Mouse (Mus musculus) midbrain, postnatal 0 days (tissue): Measurements from ENCODE around the gene Cmtm6. TPM values are rescaled to one million over a fixed set of nuclear protein-coding genes. Genes with fewer than 3 reads are reported as not detected.

Source experiments
- ATAC-seq: fragments of 200-750 bp; cut with Nextera tagmentation; 2 replicates; pipeline ENCODE4 v1.8.0; 2017; ENCODE audit warnings: moderate number of reproducible peaks, mild to moderate bottlenecking, moderate TSS enrichment, moderate library complexity; ENCODE audit not compliant: low FRiP score
- DNase-seq: peaks from one replicate; pipeline ENCODE4 v3.0.0-alpha.2; 2015; ENCODE audit warnings: low spot score
- H3K27ac ChIP-seq: fragments of 300-500 bp; sonication (generic); 2 replicates; pipeline ENCODE4 v1.5.1; 2014; ENCODE audit warnings: low read depth, mild to moderate bottlenecking, low read length, mixed read lengths
- H3K27me3 ChIP-seq: fragments of 300-500 bp; sonication (generic); 2 replicates; pipeline ENCODE4 v1.6.1; 2014; ENCODE audit warnings: low read length, control low read depth, mixed read lengths; ENCODE audit not compliant: insufficient read depth
- H3K36me3 ChIP-seq: fragments of 300-500 bp; sonication (generic); 2 replicates; pipeline ENCODE4 v1.6.1; 2014; ENCODE audit warnings: low read length, control low read depth, mixed read lengths; ENCODE audit not compliant: insufficient read depth
- H3K4me1 ChIP-seq: fragments of 300-500 bp; sonication (generic); 2 replicates; pipeline ENCODE4 v1.6.1; 2014; ENCODE audit warnings: mild to moderate bottlenecking, control low read depth, antibody characterized with exemption, low read length, mixed read lengths; ENCODE audit not compliant: insufficient read depth
- H3K4me2 ChIP-seq: fragments of 300-500 bp; sonication (generic); 2 replicates; pipeline ENCODE4 v1.6.1; 2014; ENCODE audit warnings: low read depth, mild to moderate bottlenecking, low read length, mixed read lengths; ENCODE audit not compliant: poor library complexity, severe bottlenecking
- H3K4me3 ChIP-seq: fragments of 300-500 bp; sonication (generic); 2 replicates; pipeline ENCODE4 v1.5.1; 2014; ENCODE audit warnings: low read depth, mild to moderate bottlenecking, low read length, moderate library complexity
- H3K9ac ChIP-seq: fragments of 300-500 bp; sonication (generic); replicated peaks from 2 replicates; pipeline ENCODE4 v1.6.1; 2014; ENCODE audit warnings: mild to moderate bottlenecking, low read length, moderate library complexity, mixed read lengths; ENCODE audit not compliant: poor library complexity, severe bottlenecking
- H3K9me3 ChIP-seq: fragments of 300-500 bp; sonication (generic); 2 replicates; pipeline ENCODE4 v1.6.1; 2016; ENCODE audit warnings: low read length, control low read depth
- CTCF ChIP-seq: IDR thresholded peaks from 2 replicates; pipeline ENCODE4 v1.5.1; 2016; ENCODE audit warnings: antibody characterized with exemption, mild to moderate bottlenecking
- WGBS: fragments of 180-500 bp; shearing (Covaris S2); extraction: QIAGEN DNeasy Blood & Tissue Kit; methylation state at CpG from one replicate; pipeline ENCODE4 v1.1.7; 2014; 5-methylcytosine and 5-hydroxymethylcytosine counted together
- polyA plus RNA-seq: library from polyadenylated mRNA; unstranded; fragments of >200 nt; fragmentation: Nextera tagmentation; extraction: Ambion mirVana; gene quantifications from 2 replicates; pipeline ENCODE4 v1.2.1, GENCODE M21; 2015
- total RNA-seq: library from RNA; depleted of rRNA; stranded (reverse); fragments of >200 nt; gene quantifications from 2 replicates; pipeline ENCODE4 v1.2.3, GENCODE M21; 2014

Gene Cmtm6
- total and polyA plus RNA-seq, 2 experiments from 2014 or later, result 19.2 to 19.3 TPM

DNA sequence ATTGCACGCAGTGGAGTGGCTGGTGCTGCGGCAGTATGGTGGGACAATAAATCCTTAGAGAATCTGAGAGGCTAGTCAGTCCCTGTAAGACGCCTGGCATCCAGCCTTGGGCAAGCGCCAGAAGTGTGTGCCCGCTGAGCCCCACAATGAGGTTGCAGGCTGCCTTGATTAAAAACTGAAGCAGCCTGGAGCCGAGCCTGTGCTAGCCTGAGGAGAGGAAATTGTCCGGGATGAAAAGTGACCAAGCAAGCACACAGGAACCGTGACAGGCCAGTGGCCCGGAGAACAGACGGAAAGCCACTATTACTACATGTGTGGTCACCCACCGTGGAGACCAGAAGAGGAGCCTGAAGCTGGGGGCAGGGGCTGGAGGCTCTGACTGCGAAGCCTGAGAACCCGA, 36.1 kb downstream of the Cmtm6 start:
- Histone ChIP-seq H3K27ac (no peak overlapping the region), H3K27me3 (no peaks in the 10 kb centered on the region), H3K9me3 (no peaks in the 10 kb centered on the region), H3K9ac (no peak overlapping the region), H3K36me3 (no peaks in the 10 kb centered on the region), H3K4me2 (no peak overlapping the region), H3K4me1 (no peaks in the 10 kb centered on the region), H3K4me3 (no peak overlapping the region)
- DNase-seq (peak; percentile 92), ATAC-seq (peak; percentile 77)
- no peak for TF ChIP-seq CTCF
- 55% methylated on average over 13 of the region's 13 CpGs for WGBS

DNA sequence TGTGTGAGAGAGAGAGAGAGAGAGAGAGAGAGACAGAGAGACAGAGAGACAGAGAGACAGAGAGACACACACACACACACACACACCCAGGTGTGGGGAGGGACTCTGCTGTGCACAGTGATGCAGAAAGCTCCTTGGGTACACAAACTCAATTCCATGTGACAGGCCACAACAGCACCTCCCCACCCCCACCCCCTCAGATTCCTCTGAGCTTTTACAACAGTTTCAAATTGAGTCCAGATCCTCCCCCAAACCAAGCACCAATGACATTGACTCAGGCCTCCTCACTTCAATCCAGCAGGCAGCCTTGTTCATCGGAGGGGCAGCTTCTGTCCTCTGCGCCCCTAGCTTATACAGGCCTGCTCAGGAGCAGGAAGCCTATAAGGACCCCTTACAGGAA, 36.6 kb downstream of the Cmtm6 start:
- Histone ChIP-seq H3K9me3 (no peaks in the 10 kb centered on the region), H3K27ac (no peak overlapping the region), H3K4me1 (no peaks in the 10 kb centered on the region), H3K27me3 (no peaks in the 10 kb centered on the region), H3K4me3 (no peak overlapping the region), H3K9ac (no peak overlapping the region), H3K4me2 (no peak overlapping the region), H3K36me3 (no peaks in the 10 kb centered on the region)
- WGBS, result 82% methylated on average over 2 of the region's 2 CpGs
- DNase-seq (no peak), ATAC-seq (no peak)
- no peak for TF ChIP-seq CTCF

DNA sequence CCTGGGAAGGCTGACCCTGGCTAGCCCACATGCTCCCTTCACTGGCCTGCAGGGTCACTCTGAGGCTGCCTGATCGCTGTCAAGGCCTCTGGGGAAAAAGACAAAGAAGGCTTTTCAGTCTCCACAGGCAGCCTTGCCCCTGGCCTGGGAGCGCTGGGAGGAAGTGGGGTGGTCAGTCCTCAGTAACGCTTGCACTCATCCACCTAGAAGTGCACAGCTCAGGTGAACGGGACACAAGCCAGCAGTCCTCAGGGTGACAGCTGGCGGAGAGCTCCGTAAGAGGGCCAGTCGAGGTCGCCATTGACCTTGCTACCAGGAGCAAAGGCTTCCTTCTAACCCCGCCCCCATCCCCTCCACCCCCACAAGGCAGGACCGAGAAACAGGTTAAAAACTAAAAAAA, 37.1 kb downstream of the Cmtm6 start:
- Histone ChIP-seq H3K27ac (no peak overlapping the region), H3K27me3 (no peaks in the 10 kb centered on the region), H3K9me3 (no peaks in the 10 kb centered on the region), H3K9ac (no peak overlapping the region), H3K4me2 (no peak overlapping the region), H3K4me3 (no peak overlapping the region), H3K4me1 (no peaks in the 10 kb centered on the region), H3K36me3 (no peaks in the 10 kb centered on the region)
- no peak for DNase-seq
- TF ChIP-seq CTCF, result no peak
- no peak for ATAC-seq
- WGBS, result 61% methylated on average over 10 of the region's 10 CpGs

DNA sequence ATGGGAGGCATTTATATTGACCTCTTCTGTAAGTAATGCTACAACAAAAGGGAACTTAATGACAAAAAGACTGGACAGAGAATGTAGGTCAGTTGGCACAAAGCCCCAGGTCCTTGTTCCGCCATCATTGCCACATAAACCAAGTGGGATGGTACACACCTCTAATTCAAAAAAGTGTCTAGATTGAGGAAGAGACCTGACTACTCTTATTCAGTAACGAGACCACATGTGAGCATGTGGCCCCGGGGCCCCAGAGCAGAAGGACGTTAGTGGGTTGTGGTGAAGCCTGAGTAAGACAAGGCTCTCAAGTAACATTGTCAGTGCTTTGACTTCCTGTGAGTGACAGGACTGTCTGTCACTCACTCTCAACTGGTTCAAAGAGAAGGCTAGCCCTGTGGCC, 39.3 kb downstream of the Cmtm6 start:
- ATAC-seq, result no peak
- Histone ChIP-seq H3K4me3 (no peak overlapping the region), H3K27ac (no peak overlapping the region), H3K36me3 (no peaks in the 10 kb centered on the region), H3K4me1 (no peaks in the 10 kb centered on the region), H3K4me2 (no peak overlapping the region), H3K9me3 (no peaks in the 10 kb centered on the region), H3K27me3 (no peaks in the 10 kb centered on the region), H3K9ac (no peak overlapping the region)
- no peak for TF ChIP-seq CTCF
- WGBS, result 91% methylated on average over 4 of the region's 4 CpGs
- DNase-seq, result no peak

DNA sequence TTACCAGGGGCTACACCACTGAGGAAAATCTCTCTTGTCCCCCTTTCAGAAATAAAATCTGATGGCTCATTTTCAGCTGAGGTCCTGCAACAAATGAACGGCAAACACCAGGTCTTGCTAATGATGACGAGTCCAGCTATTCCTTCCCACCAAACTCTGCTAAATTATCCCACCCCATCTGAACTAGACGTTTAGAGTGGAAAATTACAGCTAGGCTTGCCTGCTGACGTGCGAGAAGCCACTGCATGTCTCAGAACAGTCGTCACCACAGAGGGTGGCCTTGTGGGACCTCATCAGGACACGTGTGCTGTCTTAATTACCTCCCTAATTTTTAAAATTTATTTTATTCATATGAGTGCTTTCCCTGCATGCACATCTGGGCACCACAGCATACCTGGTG, 40.6 kb downstream of the Cmtm6 start:
- no peak for TF ChIP-seq CTCF
- Histone ChIP-seq H3K9ac (no peak overlapping the region), H3K36me3 (no peaks in the 10 kb centered on the region), H3K4me3 (no peak overlapping the region), H3K27me3 (no peaks in the 10 kb centered on the region), H3K4me2 (no peak overlapping the region), H3K9me3 (no peaks in the 10 kb centered on the region), H3K4me1 (no peaks in the 10 kb centered on the region), H3K27ac (no peak overlapping the region)
- 85% methylated on average over 7 of the region's 7 CpGs for WGBS
- no peak for DNase-seq
- no peak for ATAC-seq

DNA sequence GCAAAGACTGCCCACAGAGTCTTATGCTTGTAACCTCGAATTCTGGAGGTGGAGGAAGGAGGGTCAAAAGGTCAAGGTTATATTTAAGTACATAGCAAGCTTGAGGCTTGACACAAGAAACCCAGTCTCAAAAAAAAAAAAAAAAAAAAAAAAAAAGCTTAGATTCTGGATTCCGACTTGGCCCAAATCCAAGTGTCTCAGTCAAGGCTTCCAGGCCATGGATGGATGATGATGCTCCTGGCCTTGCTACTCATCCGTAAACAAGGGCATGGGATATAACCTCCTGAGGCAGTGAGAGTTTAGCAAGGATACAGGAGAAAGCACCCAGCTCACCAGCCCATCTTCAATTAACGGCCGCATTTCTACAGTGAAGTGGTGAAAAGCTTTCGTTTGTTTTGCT, 43.7 kb downstream of the Cmtm6 start:
- Histone ChIP-seq H3K4me3 (no peak overlapping the region), H3K27me3 (no peaks in the 10 kb centered on the region), H3K9me3 (no peaks in the 10 kb centered on the region), H3K36me3 (no peaks in the 10 kb centered on the region), H3K27ac (no peak overlapping the region), H3K9ac (no peak overlapping the region), H3K4me1 (no peaks in the 10 kb centered on the region), H3K4me2 (no peak overlapping the region)
- DNase-seq, result no peak
- TF ChIP-seq CTCF, result no peak
- 80% methylated on average over 6 of the region's 6 CpGs for WGBS
- ATAC-seq, result no peak

DNA sequence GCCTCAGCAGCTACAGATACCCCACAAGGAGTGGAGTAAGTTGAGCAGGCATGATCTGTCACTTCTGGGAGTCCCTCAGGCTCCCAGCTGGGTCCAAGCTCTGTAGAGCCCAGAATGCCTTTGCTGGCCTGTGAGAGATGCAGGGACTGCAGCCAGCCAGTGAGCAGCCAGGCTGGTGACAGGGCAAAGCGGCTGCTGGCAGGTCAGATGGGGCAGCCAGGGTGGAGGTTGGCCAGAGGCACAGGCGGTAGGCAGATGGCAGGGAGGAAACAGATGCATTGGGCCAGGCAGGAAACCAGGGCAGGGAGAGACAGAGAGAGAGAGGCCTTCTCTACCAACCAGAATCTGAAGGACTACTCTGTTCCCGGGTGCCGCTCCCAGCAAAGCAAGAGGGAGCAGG, 44.4 kb downstream of the Cmtm6 start:
- Histone ChIP-seq H3K4me2 (no peak overlapping the region), H3K4me1 (no peaks in the 10 kb centered on the region; the same call in 1 of the 2 replicates), H3K36me3 (no peaks in the 10 kb centered on the region), H3K27me3 (no peaks in the 10 kb centered on the region), H3K27ac (no peak overlapping the region), H3K9ac (no peak overlapping the region), H3K9me3 (no peaks in the 10 kb centered on the region), H3K4me3 (no peak overlapping the region)
- ATAC-seq, result no peak
- no peak for TF ChIP-seq CTCF
- WGBS, result 67% methylated on average over 4 of the region's 4 CpGs
- DNase-seq, result peak; percentile 64
